Mouse (Mus musculus) cerebellum, postnatal 4 days (tissue): ENCODE data around the gene Slc4a1ap.

Experiments used
- DNase-seq, 2 experiments: peaks; one replicate each; pipeline ENCODE4 v3.0.0; 2022; ENCODE audit warnings: low spot score in 2 of 2, mixed read lengths in 1 of 2

Slc4a1ap gene

DNA sequence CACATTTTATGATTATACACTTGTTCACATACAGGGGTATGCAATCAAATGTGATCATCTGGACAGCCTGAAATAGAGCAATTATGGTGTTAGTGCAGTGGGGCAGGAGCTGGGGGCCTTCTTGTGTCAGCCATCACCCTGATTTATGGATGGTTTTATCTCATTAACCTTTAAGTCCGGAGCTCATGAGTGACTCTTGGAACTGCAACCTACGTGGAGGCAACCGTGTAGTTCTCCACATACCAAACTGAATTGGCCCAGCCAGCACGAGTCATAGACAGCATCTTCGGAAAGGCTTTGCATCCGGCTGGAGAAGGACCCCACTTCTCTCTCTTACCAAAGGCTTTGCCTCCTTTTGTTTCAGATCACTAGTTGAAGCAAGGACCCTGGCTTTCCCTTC lies 77.0 kb downstream of the Slc4a1ap start:
- DNase-seq, result no peak

GRCm38 (mm10) chr5:31606151-31606550 lies 79.4 kb downstream of the Slc4a1ap start:
- DNase-seq, result no peak
